Mouse (Mus musculus) embryonic facial prominence, embryonic 10.5 days (tissue): ENCODE data around the gene Rictor. TPM values are rescaled to one million over a fixed set of nuclear protein-coding genes. Genes with fewer than 3 reads are reported as not detected.

ENCODE experiments used
- DNase-seq: peaks from one replicate; pipeline ENCODE4 v3.0.0-alpha.2; 2017; ENCODE audit warnings: low spot score
- H3K27ac ChIP-seq: fragments of 300-500 bp; sonication (generic); replicated peaks from 2 replicates; pipeline ENCODE4 v1.5.1; 2016; ENCODE audit warnings: mild to moderate bottlenecking
- H3K27me3 ChIP-seq: fragments of 300-500 bp; sonication (generic); replicated peaks from 2 replicates; pipeline ENCODE4 v1.6.1; 2016; ENCODE audit warnings: low read depth, mild to moderate bottlenecking; ENCODE audit not compliant: poor library complexity, severe bottlenecking
- H3K36me3 ChIP-seq: fragments of 300-500 bp; sonication (generic); replicated peaks from 2 replicates; pipeline ENCODE4 v1.6.1; 2016; ENCODE audit warnings: mild to moderate bottlenecking, moderate library complexity
- H3K4me1 ChIP-seq: fragments of 300-500 bp; sonication (generic); 2 replicates; pipeline ENCODE4 v1.6.1; 2016
- H3K4me3 ChIP-seq: fragments of 300-500 bp; sonication (generic); 2 replicates; pipeline ENCODE4 v1.5.1; 2016; ENCODE audit warnings: mild to moderate bottlenecking, moderate library complexity
- H3K9me3 ChIP-seq: fragments of 300-500 bp; sonication (generic); 2 replicates; pipeline ENCODE4 v1.6.1; 2016; ENCODE audit warnings: mild to moderate bottlenecking
- WGBS: fragments of 180-500 bp; shearing (Covaris S2); methylation state at CpG from one replicate; pipeline ENCODE4 v1.1.7; 2016; 5-methylcytosine and 5-hydroxymethylcytosine counted together
- polyA plus RNA-seq: library from polyadenylated mRNA; unstranded; fragments of >200 nt; fragmentation: Nextera tagmentation; extraction: Ambion mirVana; gene quantifications from 2 replicates; pipeline ENCODE4 v1.2.1, GENCODE M21; 2016

The Rictor gene
- polyA plus RNA-seq, 1 experiment from 2014 or later = 35.8 TPM

DNA sequence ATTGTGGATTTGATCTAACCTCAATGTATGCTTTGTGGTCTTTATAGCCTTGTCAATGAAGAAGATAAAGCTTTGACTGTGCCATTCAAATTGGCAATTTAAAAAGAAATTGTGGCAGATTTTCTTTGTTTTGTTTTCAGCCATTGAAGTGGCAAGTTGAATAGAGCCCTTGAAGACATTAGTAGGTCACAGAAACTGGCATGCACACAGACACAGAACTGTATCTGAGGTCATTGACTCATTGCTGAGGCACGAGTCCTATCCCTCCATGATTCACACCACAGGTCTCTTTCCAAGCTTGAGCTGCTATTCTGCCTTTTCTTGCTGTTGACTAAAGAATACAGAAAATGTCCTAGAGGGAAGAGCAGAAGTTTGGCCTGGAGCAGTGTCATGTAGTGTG lies 141.7 kb downstream of the Rictor start:
- Histone ChIP-seq H3K9me3 (no peaks in the 10 kb centered on the region), H3K27ac (no peak overlapping the region), H3K4me1 (no peaks in the 10 kb centered on the region), H3K27me3 (no peaks in the 10 kb centered on the region), H3K36me3 (no peaks in the 10 kb centered on the region), H3K4me3 (no peak overlapping the region)
- no peak for DNase-seq
- WGBS = 75% methylated on average over 1 of the region's 1 CpGs

Other genes with a start within 250 kb of the Rictor start
- 2.3 and 3.3 TPM in 2 replicates for gene Fyb, start 185.5 kb upstream of the Rictor start, polyA plus RNA-seq
- 0.35 and 0.36 TPM in 2 replicates for gene Osmr, start 166.6 kb downstream of the Rictor start, polyA plus RNA-seq